Mouse (Mus musculus): Measurements from ENCODE around the gene Nmnat3. TPM values are rescaled to one million over a fixed set of nuclear protein-coding genes. Genes with fewer than 3 reads are reported as not detected.
A peak's percentile ranks its signal among the peaks of the same experiment; 100 is the strongest.
"Not testable (repeated sequence)": the region's sequence is repeated elsewhere in the genome, so short reads cannot be mapped to it uniquely, and the experiment has no call there.

Gene Nmnat3
- 1 to 10 TPM; 2.7 to 2.8 TPM for total RNA-seq (2021)
- long read RNA-seq, experiment 1, partial matches to known transcripts = 0 of 4 reads
- long read RNA-seq, experiment 1, other reads (novel, unspliced or antisense) = 4 of 4 reads
- long read RNA-seq, experiment 2, partial matches to known transcripts = 0 of 3 reads
- long read RNA-seq, experiment 2, other reads (novel, unspliced or antisense) = 1 of 3 reads

DNA sequence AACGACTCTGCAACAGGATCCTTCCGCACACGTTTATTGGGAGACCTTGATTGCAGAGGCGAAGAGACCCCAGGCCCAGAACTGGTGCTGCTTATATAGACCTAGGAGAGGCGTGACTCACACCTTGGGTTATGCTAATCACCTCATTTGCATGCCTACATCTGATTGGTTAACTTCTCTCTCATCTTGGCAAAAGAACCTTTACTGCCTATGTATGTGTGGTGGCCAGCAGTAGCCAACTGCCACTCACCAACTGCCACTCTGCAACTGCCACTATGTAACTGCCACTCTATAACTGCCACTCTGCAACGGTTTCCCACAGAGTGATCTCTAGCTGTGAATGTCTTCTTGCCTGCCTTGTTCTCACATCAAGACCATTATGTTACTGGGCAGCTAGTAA, at the start of gene Nmnat3:
TSS of gene Nmnat3 (plus strand) at position 301 of the 400 bp plus-strand sequence.
- H3K4me3 ChIP-seq; intact Hi-C loops (cut with DNase I); DNase-seq (ENCODE audit: extremely low spot score in 1 of 2, low spot score in 2 of 2); H3K27ac ChIP-seq: not testable (repeated sequence)

DNA sequence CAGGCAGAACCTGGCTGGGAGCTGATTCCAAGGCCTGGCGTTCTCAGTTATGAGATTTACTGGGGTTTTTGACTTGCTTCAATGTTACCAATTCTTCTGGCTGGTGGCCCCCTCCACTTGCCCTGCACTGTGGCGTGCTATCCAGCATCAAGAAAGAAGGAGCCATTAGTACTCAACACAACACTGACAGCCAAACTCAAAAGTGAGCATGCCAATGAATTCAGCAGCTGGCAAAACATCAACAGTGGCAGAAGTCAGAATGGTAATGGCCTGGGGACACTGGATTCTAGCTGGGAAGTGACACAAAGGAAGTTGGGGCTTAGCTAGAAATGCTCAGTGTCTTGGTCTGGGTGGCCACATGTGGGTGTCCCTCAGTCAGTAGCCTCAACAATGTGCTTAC, 43.8 kb upstream of the Nmnat3 start:
- intact Hi-C loops (cut with DNase I) = loop anchor here (5.0 kb wide), 1 partner anchor 211 kb away; the partner anchor contains the start of gene Clstn2

DNA sequence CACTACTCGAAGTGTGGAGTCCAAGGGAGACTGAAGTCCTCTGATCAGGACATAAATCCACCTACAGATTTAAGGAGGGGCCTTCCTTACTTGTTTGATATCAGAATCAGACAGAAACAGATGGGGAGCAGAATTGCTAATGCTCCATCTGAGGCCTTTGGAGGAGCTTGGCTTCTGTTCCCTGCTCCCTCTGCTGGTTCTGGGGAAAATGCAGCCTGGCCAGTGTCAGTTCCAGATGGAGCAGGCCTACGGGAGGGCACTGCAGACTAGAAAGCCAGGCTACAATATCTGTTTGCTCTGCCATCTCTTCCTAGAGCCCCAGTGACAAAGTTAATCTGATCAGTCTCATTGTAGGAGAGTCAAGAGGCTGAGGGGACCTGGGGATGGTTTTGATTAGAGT, 43.0 kb upstream of the Nmnat3 start:
- H3K27ac ChIP-seq = no peak overlapping the region
- intact Hi-C loops (cut with DNase I) = loop anchor here (5.0 kb wide), 1 partner anchor 212 kb away; the partner anchor contains the start of gene Clstn2

More for the DNA sequence above, 43.8 kb upstream of the Nmnat3 start:
- Histone ChIP-seq H3K4me3 (no peak overlapping the region), H3K27ac (no peak overlapping the region)
- TF ChIP-seq CTCF (IDR thresholded peaks at IDR 0.05) = no peak
- DNase-seq (ENCODE audit: extremely low spot score in 1 of 2, low spot score in 2 of 2) = no peak

DNA sequence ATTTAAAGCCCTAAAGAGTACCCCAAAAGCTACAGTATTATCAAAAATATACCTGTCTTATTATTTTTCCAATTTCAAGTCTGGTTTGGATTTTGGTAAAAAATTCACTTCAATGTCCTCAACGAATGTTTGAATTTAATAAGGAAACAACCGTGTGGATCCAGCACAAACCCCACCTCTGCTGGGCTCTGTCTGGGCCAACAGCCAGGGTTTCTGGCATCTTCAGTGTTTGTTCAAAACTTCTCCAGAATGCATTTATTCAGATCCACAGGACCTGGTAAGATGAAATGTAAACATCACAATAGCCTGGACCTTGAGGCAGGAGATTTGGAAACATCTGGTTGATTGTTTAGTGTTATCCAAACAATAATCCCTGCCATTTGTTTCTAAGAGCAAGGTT, 42.0 kb upstream of the Nmnat3 start:
- intact Hi-C loops (cut with DNase I) = loop anchor here (5.0 kb wide), 1 partner anchor 948 kb away; no protein-coding TSS in a partner anchor
- TF ChIP-seq CTCF (IDR thresholded peaks at IDR 0.05) = no peak

More for the DNA sequence above, 43.0 kb upstream of the Nmnat3 start:
- no peak overlapping the region for H3K4me3 ChIP-seq
- peak; percentile 56 to 73 for DNase-seq (ENCODE audit: extremely low spot score in 1 of 2, low spot score in 2 of 2)
- peak; percentile 76 for TF ChIP-seq CTCF (IDR thresholded peaks at IDR 0.05)

DNA sequence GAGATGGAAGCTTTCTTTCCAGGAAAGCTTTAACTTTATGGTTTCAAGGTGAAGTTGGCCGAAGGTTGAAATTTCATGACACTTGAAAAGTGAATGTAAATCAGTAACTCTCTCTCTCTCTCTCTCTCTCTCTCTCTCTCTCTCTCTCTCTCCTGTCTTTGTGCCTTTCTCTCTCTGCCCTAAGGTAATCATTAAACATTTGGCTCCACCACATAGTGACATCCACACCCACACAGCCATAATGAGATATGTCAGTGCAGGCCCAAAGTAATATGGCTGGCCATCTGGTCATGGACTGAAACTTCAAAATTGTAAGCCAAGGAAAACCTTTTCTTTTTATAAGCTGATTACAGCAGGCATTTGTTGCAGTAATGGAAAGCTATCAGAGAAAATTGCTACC, 40.9 kb upstream of the Nmnat3 start:
- no peak for TF ChIP-seq CTCF (IDR thresholded peaks at IDR 0.05)
- intact Hi-C loops (cut with DNase I) = loop anchor here (5.0 kb wide), 1 partner anchor 949 kb away; no protein-coding TSS in a partner anchor
- Histone ChIP-seq H3K27ac (no peak overlapping the region), H3K4me3 (no peak overlapping the region)
- DNase-seq (ENCODE audit: extremely low spot score in 1 of 2, low spot score in 2 of 2) = no peak

More for the DNA sequence above, 42.0 kb upstream of the Nmnat3 start:
- no peak overlapping the region for H3K4me3 ChIP-seq
- no peak for DNase-seq (ENCODE audit: extremely low spot score in 1 of 2, low spot score in 2 of 2)
- H3K27ac ChIP-seq = no peak overlapping the region

DNA sequence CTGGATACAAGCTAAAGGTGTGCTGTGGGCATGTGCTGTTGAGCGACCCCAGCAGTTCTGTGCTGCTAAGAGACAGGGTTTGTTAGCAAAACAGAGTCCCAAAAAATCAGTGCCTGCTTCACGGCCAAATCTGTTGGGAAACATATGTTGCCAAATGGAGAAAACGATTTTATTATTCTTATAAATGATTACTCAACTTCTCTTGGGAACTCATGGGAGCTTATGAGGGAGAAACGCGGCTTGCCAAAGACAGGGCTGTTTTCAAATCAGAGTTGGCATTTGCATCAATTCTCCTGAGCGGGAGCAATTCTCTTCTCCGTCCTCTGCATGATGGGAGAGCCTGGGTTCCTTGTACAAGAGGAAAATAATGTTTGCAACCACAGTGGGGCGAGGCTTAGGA, 27.0 kb upstream of the Nmnat3 start:
- no peak overlapping the region for H3K27ac ChIP-seq
- H3K4me3 ChIP-seq = no peak overlapping the region
- no peak for TF ChIP-seq CTCF (IDR thresholded peaks at IDR 0.05)
- no peak for DNase-seq (ENCODE audit: extremely low spot score in 1 of 2, low spot score in 2 of 2)
- intact Hi-C loops (cut with DNase I) = no loop called here

DNA sequence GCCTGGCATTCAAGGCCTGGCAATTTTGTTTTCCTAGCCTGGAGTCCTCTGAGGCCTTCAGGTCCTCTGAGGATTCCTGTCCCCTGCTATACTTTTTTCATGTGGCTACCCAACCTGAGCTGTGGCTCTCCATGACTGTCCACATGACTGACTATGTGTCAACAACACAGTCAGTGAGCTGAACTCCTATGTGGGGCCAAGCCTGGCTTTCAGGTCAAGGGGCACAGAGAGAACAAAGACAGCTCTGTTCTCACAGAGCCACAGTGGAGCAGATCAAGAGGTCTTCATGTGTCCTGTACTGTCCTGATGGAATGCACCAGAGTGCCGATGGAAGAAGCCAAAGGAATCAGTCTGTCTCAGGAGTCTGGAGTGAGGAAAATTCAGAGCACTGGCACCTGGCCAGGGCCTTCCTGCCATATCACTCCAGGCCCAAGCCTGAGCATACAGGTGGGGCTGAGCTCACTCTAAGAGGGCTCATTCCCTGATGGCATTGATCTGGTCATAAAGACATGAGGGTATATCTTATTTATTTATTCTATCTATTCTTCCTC, 25.7 kb upstream of the Nmnat3 start:
- H3K4me3 ChIP-seq = no peak overlapping the region
- no peak for DNase-seq (ENCODE audit: extremely low spot score in 1 of 2, low spot score in 2 of 2)
- intact Hi-C loops (cut with DNase I) = no loop called here
- no peak overlapping the region for H3K27ac ChIP-seq
- TF ChIP-seq CTCF (IDR thresholded peaks at IDR 0.05) = no peak

DNA sequence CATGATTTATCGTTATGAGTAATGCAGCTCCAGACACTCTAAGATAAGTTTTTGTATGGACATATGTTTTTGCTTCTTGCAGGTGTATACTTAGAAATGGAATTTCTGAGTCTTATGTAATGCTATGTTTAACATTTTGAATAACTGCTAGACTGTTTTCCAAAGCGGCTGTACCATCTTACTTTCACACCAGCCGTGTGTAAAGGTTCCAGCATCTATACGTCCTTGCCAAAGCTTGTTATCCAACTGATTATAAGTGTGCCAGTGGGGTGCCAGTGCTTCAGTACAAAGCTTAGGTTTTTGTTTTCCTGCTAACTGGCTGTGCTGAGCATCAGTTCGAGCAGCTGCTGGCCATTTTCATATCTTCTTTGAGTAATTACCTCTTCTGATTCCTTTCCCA, 22.3 kb upstream of the Nmnat3 start:
- no peak for DNase-seq (ENCODE audit: extremely low spot score in 1 of 2, low spot score in 2 of 2)
- no peak for TF ChIP-seq CTCF (IDR thresholded peaks at IDR 0.05)
- Histone ChIP-seq H3K27ac (no peak overlapping the region; the same call in 1 of the 2 replicates), H3K4me3 (no peak overlapping the region)
- intact Hi-C loops (cut with DNase I) = no loop called here

DNA sequence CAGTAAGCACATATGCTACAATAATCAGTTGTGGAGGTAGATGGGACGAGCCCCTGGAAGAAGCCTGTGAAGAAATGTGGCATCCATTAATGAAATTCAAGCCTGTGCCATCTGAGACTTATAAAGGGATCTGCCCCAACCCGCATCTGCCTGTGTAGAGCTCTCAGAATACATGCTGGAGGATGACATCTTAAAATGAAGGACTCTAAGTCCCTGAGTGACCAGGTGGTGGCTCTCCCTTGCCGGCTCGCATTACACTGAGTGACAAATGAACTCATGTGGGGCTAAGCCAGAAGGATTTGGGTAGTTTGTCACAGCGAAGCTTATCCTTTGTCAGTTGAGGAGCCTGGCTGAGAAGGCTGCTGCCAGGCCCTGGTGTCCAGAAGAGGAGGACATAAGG, 14.5 kb upstream of the Nmnat3 start:
- Histone ChIP-seq H3K4me3 (no peak overlapping the region), H3K27ac (no peak overlapping the region)
- intact Hi-C loops (cut with DNase I) = no loop called here
- DNase-seq (ENCODE audit: extremely low spot score in 1 of 2, low spot score in 2 of 2) = no peak
- TF ChIP-seq CTCF (IDR thresholded peaks at IDR 0.05) = no peak

DNA sequence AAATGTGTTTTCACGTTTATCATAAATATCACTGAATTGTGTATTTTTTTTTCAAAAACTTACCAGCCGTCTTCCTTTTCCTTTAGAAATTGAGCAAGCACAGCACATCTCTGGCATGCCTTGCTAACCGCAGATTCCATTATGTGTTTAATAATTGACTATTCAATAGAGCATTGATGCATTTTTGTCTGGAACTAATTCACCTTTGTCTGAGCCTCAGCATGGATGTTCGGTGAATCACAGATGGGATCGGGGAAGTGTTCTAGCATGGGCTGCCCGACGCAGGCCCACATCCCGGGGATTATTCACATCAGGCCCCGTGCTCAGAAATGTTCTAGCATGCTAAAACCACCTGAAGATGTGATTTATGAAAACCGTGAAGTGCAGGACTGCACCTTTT, 12.2 kb upstream of the Nmnat3 start:
- Histone ChIP-seq H3K27ac (no peak overlapping the region), H3K4me3 (no peak overlapping the region)
- intact Hi-C loops (cut with DNase I) = no loop called here
- no peak for DNase-seq (ENCODE audit: extremely low spot score in 1 of 2, low spot score in 2 of 2)
- TF ChIP-seq CTCF (IDR thresholded peaks at IDR 0.05) = no peak

DNA sequence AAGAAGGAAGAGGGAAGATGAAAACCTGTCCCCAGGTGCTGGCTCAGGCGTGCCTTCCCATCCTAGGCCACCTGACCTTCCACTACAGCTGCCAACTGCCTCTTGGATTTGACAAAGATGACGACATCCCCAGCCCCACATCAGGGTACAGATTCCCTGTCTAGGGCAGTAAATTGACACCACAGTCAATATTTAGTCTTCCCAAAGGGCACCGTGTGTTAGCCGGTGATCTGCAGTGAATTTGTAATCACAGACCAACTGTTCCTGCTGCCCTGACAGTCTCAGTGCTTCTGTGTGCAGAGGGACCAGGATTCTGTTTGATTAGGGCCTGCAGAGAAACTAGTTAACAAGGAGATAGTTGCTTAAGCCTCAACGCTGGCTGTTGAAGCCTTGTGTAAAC, 7.1 kb upstream of the Nmnat3 start:
- intact Hi-C loops (cut with DNase I) = no loop called here
- Histone ChIP-seq H3K4me3 (no peak overlapping the region), H3K27ac (no peak overlapping the region)
- no peak for TF ChIP-seq CTCF (IDR thresholded peaks at IDR 0.05)
- no peak for DNase-seq (ENCODE audit: extremely low spot score in 1 of 2, low spot score in 2 of 2)

DNA sequence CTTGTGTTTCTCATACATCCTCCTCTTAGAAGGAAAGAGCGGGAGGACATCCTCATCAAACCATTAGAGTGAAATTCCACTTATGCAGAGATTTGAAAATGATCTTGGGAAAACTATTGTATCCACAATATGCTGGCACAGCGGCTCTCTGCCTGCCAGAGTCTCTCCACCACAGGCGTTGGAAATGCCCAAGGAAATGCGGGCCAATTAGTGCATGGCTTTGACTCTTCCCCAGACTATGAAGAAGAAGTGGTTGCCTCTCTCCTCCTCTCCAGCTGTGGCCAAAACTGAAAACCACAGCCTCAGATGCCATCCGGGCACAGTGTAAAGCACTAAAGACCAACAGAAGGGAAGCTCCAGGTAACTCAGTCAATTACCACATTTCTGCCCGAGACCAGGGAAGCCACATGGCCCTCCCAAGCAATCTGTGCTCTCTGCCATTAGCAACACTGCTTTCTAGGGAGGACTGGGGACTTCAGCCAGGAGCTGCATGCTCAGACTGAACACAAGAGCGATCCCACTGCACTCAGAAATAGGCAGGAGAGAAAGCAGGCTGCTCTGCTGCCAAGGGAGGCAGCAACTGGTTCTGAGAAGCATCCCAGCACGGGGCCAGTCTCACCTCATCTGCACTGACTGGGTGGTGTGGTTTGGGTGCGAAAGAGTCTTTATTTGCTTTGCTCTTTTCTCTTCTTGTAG, 1.5 kb upstream of the Nmnat3 start:
- intact Hi-C loops (cut with DNase I) = no loop called here
- DNase-seq (ENCODE audit: extremely low spot score in 1 of 2, low spot score in 2 of 2) = no peak

More for the DNA sequence above, 1.5 kb upstream of the Nmnat3 start:
- TF ChIP-seq CTCF (IDR thresholded peaks at IDR 0.05) = no peak
- Histone ChIP-seq H3K4me3 (no peak overlapping the region), H3K27ac (no peak overlapping the region)
